Mouse (Mus musculus) kidney, embryonic 14.5 days (tissue): ENCODE measurements at regions not wholly inside any gene's neighbourhood (a gene's known extent, or its start where the extent isn't known, plus 50 kb on each side); places are given as distances from the start of the nearest gene placed in this dataset.
"Not testable (repeated sequence)": the region's sequence is repeated elsewhere in the genome, so short reads cannot be mapped to it uniquely, and the experiment has no call there.

Experiments
- ATAC-seq: fragments of 200-750 bp; cut with Nextera tagmentation; 2 replicates; pipeline ENCODE4 v1.8.0; 2017; ENCODE audit warnings: moderate number of reproducible peaks, mild to moderate bottlenecking, moderate TSS enrichment, moderate library complexity; ENCODE audit not compliant: low FRiP score, low TSS enrichment
- H3K27ac ChIP-seq: fragments of 300-500 bp; sonication (generic); 2 replicates; pipeline ENCODE4 v1.5.1; 2014; ENCODE audit warnings: low read depth, mild to moderate bottlenecking, low read length, moderate library complexity, mixed read lengths
- H3K27me3 ChIP-seq: fragments of 300-500 bp; sonication (generic); 2 replicates; pipeline ENCODE4 v1.6.1; 2014; ENCODE audit warnings: mild to moderate bottlenecking, low read length; ENCODE audit not compliant: control insufficient read depth, insufficient read depth
- H3K36me3 ChIP-seq: fragments of 300-500 bp; sonication (generic); 2 replicates; pipeline ENCODE4 v1.6.1; 2014; ENCODE audit warnings: low read length, mixed read lengths; ENCODE audit not compliant: control insufficient read depth, insufficient read depth
- H3K4me1 ChIP-seq: fragments of 300-500 bp; sonication (generic); 2 replicates; pipeline ENCODE4 v1.6.1; 2014; ENCODE audit warnings: low read length, mixed read lengths; ENCODE audit not compliant: control insufficient read depth, insufficient read depth
- H3K4me2 ChIP-seq: fragments of 300-500 bp; sonication (generic); replicated peaks from 2 replicates; pipeline ENCODE4 v1.6.1; 2014; ENCODE audit warnings: low read depth, mild to moderate bottlenecking, low read length
- H3K4me3 ChIP-seq: fragments of 300-500 bp; sonication (generic); 2 replicates; pipeline ENCODE4 v1.5.1; 2014; ENCODE audit warnings: mild to moderate bottlenecking, low read length
- H3K9ac ChIP-seq: fragments of 300-500 bp; sonication (generic); 2 replicates; pipeline ENCODE4 v1.6.1; 2014; ENCODE audit warnings: low read depth, mild to moderate bottlenecking, low read length, moderate library complexity
- H3K9me3 ChIP-seq: fragments of 300-500 bp; sonication (generic); 2 replicates; pipeline ENCODE4 v1.6.1; 2016; ENCODE audit warnings: low read length; ENCODE audit not compliant: control insufficient read depth
- WGBS: fragments of 180-500 bp; shearing (Covaris S2); extraction: QIAGEN DNeasy Blood & Tissue Kit; methylation state at CpG from one replicate; pipeline ENCODE4 v1.1.7; 2014; 5-methylcytosine and 5-hydroxymethylcytosine counted together

- not testable (repeated sequence) for ATAC-seq, H3K4me3 ChIP-seq, H3K27me3 ChIP-seq, H3K4me1 ChIP-seq, H3K9me3 ChIP-seq, H3K9ac ChIP-seq, H3K4me2 ChIP-seq, H3K36me3 ChIP-seq, H3K27ac ChIP-seq
- WGBS = 95% methylated on average over 2 of the region's 2 CpGs
Measured at GRCm38 (mm10) chr9:6845281-6845680, 339.0 kb downstream of the Dync2h1 start.

GRCm38 (mm10) chr9:6834936-6835335 is 349.3 kb downstream of the Dync2h1 start:
- H3K4me1 ChIP-seq, H3K36me3 ChIP-seq, ATAC-seq, H3K9me3 ChIP-seq, H3K9ac ChIP-seq, H3K27me3 ChIP-seq, H3K4me2 ChIP-seq, H3K27ac ChIP-seq, H3K4me3 ChIP-seq: not testable (repeated sequence)
- WGBS = 57% methylated on average over 5 of the region's 5 CpGs

GRCm38 (mm10) chr9:6834470-6834869 is 349.8 kb downstream of the Dync2h1 start:
- H3K27me3 ChIP-seq = no peaks in the 10 kb centered on the region
- ATAC-seq = no peak
- 65% methylated on average over 5 of the region's 5 CpGs for WGBS
- no peaks in the 10 kb centered on the region for H3K9me3 ChIP-seq
- no peak overlapping the region for H3K27ac ChIP-seq
- no peak overlapping the region for H3K9ac ChIP-seq
- no peak overlapping the region for H3K4me3 ChIP-seq
- H3K4me2 ChIP-seq = no peak overlapping the region
- no peaks in the 10 kb centered on the region for H3K4me1 ChIP-seq
- H3K36me3 ChIP-seq = no peaks in the 10 kb centered on the region

GRCm38 (mm10) chr9:6832862-6833261 is 351.4 kb downstream of the Dync2h1 start:
- H3K27ac ChIP-seq = no peak overlapping the region
- no peaks in the 10 kb centered on the region for H3K4me1 ChIP-seq
- ATAC-seq = no peak
- WGBS = 69% methylated on average over 2 of the region's 2 CpGs
- H3K36me3 ChIP-seq = no peaks in the 10 kb centered on the region
- H3K27me3 ChIP-seq = no peaks in the 10 kb centered on the region
- H3K9ac ChIP-seq = no peak overlapping the region
- H3K4me2 ChIP-seq = no peak overlapping the region
- no peak overlapping the region for H3K4me3 ChIP-seq
- no peaks in the 10 kb centered on the region for H3K9me3 ChIP-seq

GRCm38 (mm10) chr9:6831642-6832041 is 352.6 kb downstream of the Dync2h1 start:
- H3K27ac ChIP-seq, ATAC-seq, H3K36me3 ChIP-seq, H3K9ac ChIP-seq, H3K4me1 ChIP-seq, H3K9me3 ChIP-seq, H3K4me3 ChIP-seq, H3K27me3 ChIP-seq, H3K4me2 ChIP-seq: not testable (repeated sequence)
- WGBS = 84% methylated on average over 6 of the region's 6 CpGs

GRCm38 (mm10) chr9:6826581-6826980 is 357.7 kb downstream of the Dync2h1 start:
- no peak overlapping the region for H3K27ac ChIP-seq
- 86% methylated on average over 3 of the region's 3 CpGs for WGBS

GRCm38 (mm10) chr9:6825609-6826008 is 358.6 kb downstream of the Dync2h1 start:
- Histone ChIP-seq H3K9ac (no peak overlapping the region), H3K27ac (no peak overlapping the region), H3K4me3 (no peak overlapping the region), H3K27me3 (no peaks in the 10 kb centered on the region), H3K4me2 (no peak overlapping the region), H3K36me3 (no peaks in the 10 kb centered on the region), H3K9me3 (no peaks in the 10 kb centered on the region), H3K4me1 (no peaks in the 10 kb centered on the region)
- no peak for ATAC-seq

More at GRCm38 (mm10) chr9:6826581-6826980, 357.7 kb downstream of the Dync2h1 start:
- Histone ChIP-seq H3K4me3 (no peak overlapping the region), H3K36me3 (no peaks in the 10 kb centered on the region), H3K9me3 (no peaks in the 10 kb centered on the region), H3K9ac (no peak overlapping the region), H3K4me2 (no peak overlapping the region), H3K27me3 (no peaks in the 10 kb centered on the region), H3K4me1 (no peaks in the 10 kb centered on the region)
- no peak for ATAC-seq

GRCm38 (mm10) chr9:6823946-6824345 is 360.3 kb downstream of the Dync2h1 start:
- not testable (repeated sequence) for H3K4me3 ChIP-seq, ATAC-seq, H3K9me3 ChIP-seq, H3K9ac ChIP-seq, H3K27me3 ChIP-seq, H3K36me3 ChIP-seq, H3K27ac ChIP-seq, H3K4me2 ChIP-seq, H3K4me1 ChIP-seq
- WGBS = 88% methylated on average over 1 of the region's 1 CpGs

GRCm38 (mm10) chr9:6823536-6823935 is 360.7 kb downstream of the Dync2h1 start:
- Histone ChIP-seq H3K27ac (no peak overlapping the region), H3K27me3 (no peaks in the 10 kb centered on the region), H3K9ac (no peak overlapping the region), H3K9me3 (no peaks in the 10 kb centered on the region), H3K36me3 (no peaks in the 10 kb centered on the region), H3K4me1 (no peaks in the 10 kb centered on the region), H3K4me3 (no peak overlapping the region), H3K4me2 (no peak overlapping the region)
- ATAC-seq = no peak
- 81% methylated on average over 1 of the region's 1 CpGs for WGBS

GRCm38 (mm10) chr9:6776671-6777070 is 407.6 kb downstream of the Dync2h1 start:
- no peak overlapping the region for H3K4me2 ChIP-seq

More at GRCm38 (mm10) chr9:6776671-6777070, 407.6 kb downstream of the Dync2h1 start:
- WGBS = 56% methylated on average over 2 of the region's 2 CpGs
- H3K27me3 ChIP-seq = no peaks in the 10 kb centered on the region
- H3K27ac ChIP-seq = no peak overlapping the region
- no peak overlapping the region for H3K4me3 ChIP-seq
- no peaks in the 10 kb centered on the region for H3K9me3 ChIP-seq
- H3K4me1 ChIP-seq = no peaks in the 10 kb centered on the region
- H3K36me3 ChIP-seq = no peaks in the 10 kb centered on the region
- no peak for ATAC-seq
- H3K9ac ChIP-seq = no peak overlapping the region
